Mouse (Mus musculus): ENCODE measurements around the gene Tbc1d17. TPM values are rescaled to one million over a fixed set of nuclear protein-coding genes. Genes with fewer than 3 reads are reported as not detected.
A peak's percentile ranks its signal among the peaks of the same experiment; 100 is the strongest.

The Tbc1d17 gene
- total and polyA plus RNA-seq, 3 experiments = 31.9 to 40.5 (median 38.5) TPM

- TF ChIP-seq USF1 (IDR thresholded peaks at IDR 0.05; ENCODE audit: low read depth, low read length) (no peak), IRF4 (IDR thresholded peaks at IDR 0.05; ENCODE audit: low read depth, low read length) (no peak), ELF1 (IDR thresholded peaks at IDR 0.05; ENCODE audit: low read depth, low read length) (no peak)
Observed at GRCm38 (mm10) chr7:44814952-44815553, 33.8 kb downstream of the Tbc1d17 start (continued).

GRCm38 (mm10) chr7:44814423-44814822 lies 34.5 kb downstream of the Tbc1d17 start:
- Histone ChIP-seq H3K9ac (ENCODE audit: insufficient read depth, low read depth) (peak overlapping the region; percentile 93; the same call in 1 of the 2 replicates), H3K9me3 (replicated peaks; ENCODE audit: low read length) (no peaks in the 10 kb centered on the region), H3K4me3 (replicated peaks in 1 of 3; ENCODE audit: low read depth in 2 of 3, low read length in 2 of 3, poor library complexity in 1 of 3) (peak overlapping the region in 1 of 3 experiments; percentile 86), H3K36me3 (replicated peaks in 1 of 2; ENCODE audit: control insufficient read depth in 1 of 2, insufficient read depth in 1 of 2, low read length in 1 of 2) (peaks cover 48 to 62% of the 10 kb centered on the region in 2 experiments), H3K4me1 (ENCODE audit: control insufficient read depth in 1 of 2, insufficient read depth in 2 of 2) (peaks cover 19 to 20% of the 10 kb centered on the region in 2 experiments), H3K27me3 (replicated peaks) (no peaks in the 10 kb centered on the region), H3K79me2 (replicated peaks; ENCODE audit: control insufficient read depth, extremely low read depth, insufficient read depth, poor library complexity, severe bottlenecking) (peaks cover 45% of the 10 kb centered on the region), H3K4me2 (ENCODE audit: insufficient read depth, low read depth, poor library complexity, severe bottlenecking) (peak overlapping the region; percentile 58), H3K27ac (ENCODE audit: insufficient read depth, low read depth) (no peak overlapping the region)
- TF ChIP-seq SMC3 (IDR thresholded peaks at IDR 0.05; ENCODE audit: low read depth, low read length) (no peak), MAFK (IDR thresholded peaks at IDR 0.05; ENCODE audit: insufficient replicate concordance, low read length) (no peak), PAX5 (IDR thresholded peaks at IDR 0.05; ENCODE audit: low read length) (no peak), CHD1 (IDR thresholded peaks at IDR 0.05; ENCODE audit: low read depth, low read length) (no peak), JUND (conservative IDR thresholded peaks at IDR 0.05; ENCODE audit: low read depth, low read length) (no peak), NELFE (IDR thresholded peaks at IDR 0.05; ENCODE audit: low read depth, low read length) (no peak), ZNF384 (IDR thresholded peaks at IDR 0.05; ENCODE audit: low read depth, low read length) (no peak), SIN3A (IDR thresholded peaks at IDR 0.05; ENCODE audit: low read length) (no peak), BHLHE40 (IDR thresholded peaks at IDR 0.05; ENCODE audit: low read depth, low read length) (no peak), MXI1 (IDR thresholded peaks at IDR 0.05; ENCODE audit: low read depth, low read length) (no peak), MEF2A (IDR thresholded peaks at IDR 0.05; ENCODE audit: borderline replicate concordance, low read depth, low read length) (no peak)
- in situ Hi-C loops (cut with MboI; ENCODE audit: low pct_ligation_motif_present, low pct_unique_long_range_greater_than_20kb, low sequenced_read_pairs) (no loop called here), dilution Hi-C loops (cut with MboI; ENCODE audit: extremely low pct_ligation_motif_present, extremely low pct_unique_long_range_greater_than_20kb, low sequenced_read_pairs) (no loop called here)
- DNase-seq (ENCODE audit: extremely low read depth) = no peak

- Histone ChIP-seq H3K36me3 (replicated peaks in 1 of 2; ENCODE audit: control insufficient read depth in 1 of 2, insufficient read depth in 1 of 2, low read length in 1 of 2) (peaks cover 48 to 63% of the 10 kb centered on the region in 2 experiments), H3K4me2 (ENCODE audit: insufficient read depth, low read depth, poor library complexity, severe bottlenecking) (peak overlapping the region; percentile 58), H3K9me3 (replicated peaks; ENCODE audit: low read length) (no peaks in the 10 kb centered on the region), H3K27ac (ENCODE audit: insufficient read depth, low read depth) (no peak overlapping the region), H3K4me3 (replicated peaks in 1 of 3; ENCODE audit: low read depth in 2 of 3, low read length in 2 of 3, poor library complexity in 1 of 3) (peak overlapping the region in 1 of 3 experiments; percentile 86), H3K4me1 (ENCODE audit: control insufficient read depth in 1 of 2, insufficient read depth in 2 of 2) (peaks cover 19 to 20% of the 10 kb centered on the region in 2 experiments), H3K79me2 (replicated peaks; ENCODE audit: control insufficient read depth, extremely low read depth, insufficient read depth, poor library complexity, severe bottlenecking) (peaks cover 41% of the 10 kb centered on the region), H3K27me3 (replicated peaks) (no peaks in the 10 kb centered on the region), H3K9ac (ENCODE audit: insufficient read depth, low read depth) (no peak overlapping the region)
- DNase-seq (ENCODE audit: extremely low read depth) = no peak
- dilution Hi-C loops (cut with MboI; ENCODE audit: extremely low pct_ligation_motif_present, extremely low pct_unique_long_range_greater_than_20kb, low sequenced_read_pairs) (no loop called here), in situ Hi-C loops (cut with MboI; ENCODE audit: low pct_ligation_motif_present, low pct_unique_long_range_greater_than_20kb, low sequenced_read_pairs) (no loop called here)
- no peak for TF ChIP-seq IRF4 (IDR thresholded peaks at IDR 0.05; ENCODE audit: low read depth, low read length)
- TF ChIP-seq NRF1 (IDR thresholded peaks at IDR 0.05; ENCODE audit: low read depth, low read length) = no peak
- no peak for TF ChIP-seq POLR2A (IDR thresholded peaks at IDR 0.05; ENCODE audit: low read depth, low read length)
Observed at GRCm38 (mm10) chr7:44813985-44814384, 34.9 kb downstream of the Tbc1d17 start.
